Mouse (Mus musculus) heart, embryonic 16.5 days (tissue): Measurements from ENCODE around the gene Rab27a. TPM values are rescaled to one million over a fixed set of nuclear protein-coding genes. Genes with fewer than 3 reads are reported as not detected.

Source experiments
- ATAC-seq: fragments of 200-750 bp; cut with Nextera tagmentation; replicated peaks from 2 replicates; pipeline ENCODE4 v1.8.0; 2017; ENCODE audit warnings: moderate number of reproducible peaks; ENCODE audit not compliant: insufficient read depth, low FRiP score; ENCODE audit errors: extremely low read depth
- H3K27ac ChIP-seq: fragments of 300-500 bp; sonication (generic); 2 replicates; pipeline ENCODE4 v1.5.1; 2014; ENCODE audit warnings: mild to moderate bottlenecking, low read length, control low read depth, moderate library complexity
- H3K27me3 ChIP-seq: fragments of 300-500 bp; sonication (generic); 2 replicates; pipeline ENCODE4 v1.6.1; 2014; ENCODE audit warnings: low read length, mixed read lengths; ENCODE audit not compliant: control insufficient read depth, insufficient read depth
- H3K36me3 ChIP-seq: fragments of 300-500 bp; sonication (generic); 2 replicates; pipeline ENCODE4 v1.6.1; 2014; ENCODE audit not compliant: control insufficient read depth, insufficient read depth
- H3K4me1 ChIP-seq: fragments of 300-500 bp; sonication (generic); 2 replicates; pipeline ENCODE4 v1.6.1; 2014; ENCODE audit warnings: low read length, mixed read lengths; ENCODE audit not compliant: control insufficient read depth, insufficient read depth
- H3K4me2 ChIP-seq: fragments of 300-500 bp; sonication (generic); 2 replicates; pipeline ENCODE4 v1.6.1; 2014; ENCODE audit warnings: low read depth, mild to moderate bottlenecking, control low read depth, low read length
- H3K4me3 ChIP-seq: fragments of 300-500 bp; sonication (generic); 2 replicates; pipeline ENCODE4 v1.5.1; 2014; ENCODE audit warnings: mild to moderate bottlenecking, control low read depth, low read length
- H3K9ac ChIP-seq: fragments of 300-500 bp; sonication (generic); 2 replicates; pipeline ENCODE4 v1.6.1; 2014; ENCODE audit warnings: low read length, control low read depth
- H3K9me3 ChIP-seq: fragments of 300-500 bp; sonication (generic); replicated peaks from 2 replicates; pipeline ENCODE4 v1.6.1; 2016; ENCODE audit warnings: low read length; ENCODE audit not compliant: control insufficient read depth
- WGBS: fragments of 180-500 bp; shearing (Covaris S2); extraction: QIAGEN DNeasy Blood & Tissue Kit; methylation state at CpG from one replicate; pipeline ENCODE4 v1.1.7; 2014; 5-methylcytosine and 5-hydroxymethylcytosine counted together
- polyA plus RNA-seq: library from polyadenylated mRNA; unstranded; fragments of >200 nt; fragmentation: Nextera tagmentation; extraction: Ambion mirVana; gene quantifications from 2 replicates; pipeline ENCODE4 v1.2.1, GENCODE M21; 2015

The Rab27a gene
- polyA plus RNA-seq, 1 experiment from 2014 or later = 11.5 TPM

DNA sequence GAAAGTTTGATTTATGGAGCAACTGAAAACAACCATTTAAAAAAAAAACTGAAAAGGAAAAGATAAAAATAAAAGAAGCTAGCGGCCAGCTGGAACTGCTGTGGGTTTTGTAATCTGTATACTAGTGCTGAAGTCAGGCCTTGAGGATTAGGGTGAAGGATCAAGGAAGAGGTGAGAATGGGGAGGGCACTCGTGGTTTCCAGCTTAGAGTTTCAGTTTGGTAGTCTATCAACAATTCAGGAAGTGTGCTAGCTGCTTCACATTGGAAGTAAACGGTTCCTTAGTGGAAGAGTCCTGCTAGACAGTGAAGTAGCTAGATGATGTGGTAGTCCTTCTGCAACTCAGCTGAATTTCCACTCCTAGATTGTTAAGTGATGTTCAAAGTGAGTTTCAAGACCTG, 36.3 kb upstream of the Rab27a start:
- H3K4me2 ChIP-seq = no peak overlapping the region

GRCm38 (mm10) chr9:73012629-73013028, 32.0 kb upstream of the Rab27a start:
- Histone ChIP-seq H3K27ac (no peak overlapping the region), H3K4me2 (no peak overlapping the region), H3K4me1 (no peaks in the 10 kb centered on the region), H3K9ac (no peak overlapping the region), H3K36me3 (peaks cover 31% of the 10 kb centered on the region), H3K27me3 (no peaks in the 10 kb centered on the region), H3K4me3 (no peak overlapping the region), H3K9me3 (no peaks in the 10 kb centered on the region)
- 88% methylated on average over 4 of the region's 4 CpGs for WGBS
- no peak for ATAC-seq

More for the DNA sequence above, 36.3 kb upstream of the Rab27a start:
- Histone ChIP-seq H3K36me3 (peaks cover 20% of the 10 kb centered on the region; the same call in 1 of the 2 replicates), H3K9ac (no peak overlapping the region), H3K4me3 (no peak overlapping the region), H3K27me3 (no peaks in the 10 kb centered on the region), H3K27ac (no peak overlapping the region), H3K4me1 (no peaks in the 10 kb centered on the region), H3K9me3 (no peaks in the 10 kb centered on the region)
- WGBS = 59% methylated on average over 3 of the region's 3 CpGs
- ATAC-seq = no peak

DNA sequence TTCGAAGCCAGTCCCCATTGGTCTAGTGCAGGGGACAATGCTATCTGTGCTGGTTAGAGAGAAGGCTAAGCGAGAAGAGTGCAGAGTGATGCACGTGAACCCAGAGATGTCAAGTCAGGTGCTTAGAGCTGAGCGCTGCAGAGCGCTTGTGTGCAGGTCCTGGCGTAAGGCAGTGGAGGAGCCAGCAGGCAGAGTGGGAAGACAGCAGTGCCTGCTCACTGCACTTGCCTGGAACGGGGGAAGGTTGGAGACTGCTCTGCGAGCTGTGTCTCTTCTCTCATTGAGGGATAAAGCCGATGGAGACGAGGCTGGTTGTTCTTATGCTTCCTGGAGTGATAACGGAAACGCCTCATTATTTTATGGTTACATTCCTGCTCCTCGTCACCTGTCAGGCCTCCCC, 29.9 kb upstream of the Rab27a start:
- no peaks in the 10 kb centered on the region for H3K9me3 ChIP-seq
- H3K27ac ChIP-seq = no peak overlapping the region
- H3K9ac ChIP-seq = no peak overlapping the region
- no peak for ATAC-seq
- H3K4me1 ChIP-seq = no peaks in the 10 kb centered on the region
- H3K4me2 ChIP-seq = no peak overlapping the region
- no peaks in the 10 kb centered on the region for H3K27me3 ChIP-seq
- H3K4me3 ChIP-seq = no peak overlapping the region
- H3K36me3 ChIP-seq = peaks cover 31% of the 10 kb centered on the region
- 63% methylated on average over 13 of the region's 13 CpGs for WGBS

- H3K4me3 ChIP-seq = no peak overlapping the region
- ATAC-seq = no peak
- H3K4me1 ChIP-seq = no peaks in the 10 kb centered on the region
- no peak overlapping the region for H3K27ac ChIP-seq
- WGBS = 86% methylated on average over 10 of the region's 10 CpGs
- peaks cover 14% of the 10 kb centered on the region for H3K36me3 ChIP-seq
- H3K9me3 ChIP-seq = no peaks in the 10 kb centered on the region
- H3K27me3 ChIP-seq = no peaks in the 10 kb centered on the region
- no peak overlapping the region for H3K4me2 ChIP-seq
- H3K9ac ChIP-seq = no peak overlapping the region
Observed at GRCm38 (mm10) chr9:73019841-73020240, 24.8 kb upstream of the Rab27a start.

- ATAC-seq = no peak
- Histone ChIP-seq H3K4me2 (no peak overlapping the region), H3K4me1 (no peaks in the 10 kb centered on the region), H3K27ac (no peak overlapping the region), H3K27me3 (no peaks in the 10 kb centered on the region), H3K4me3 (no peak overlapping the region), H3K9me3 (no peaks in the 10 kb centered on the region), H3K36me3 (peaks cover 13% of the 10 kb centered on the region), H3K9ac (no peak overlapping the region)
- WGBS = 86% methylated on average over 5 of the region's 5 CpGs
Observed at GRCm38 (mm10) chr9:73020566-73021097, 24.0 kb upstream of the Rab27a start.

DNA sequence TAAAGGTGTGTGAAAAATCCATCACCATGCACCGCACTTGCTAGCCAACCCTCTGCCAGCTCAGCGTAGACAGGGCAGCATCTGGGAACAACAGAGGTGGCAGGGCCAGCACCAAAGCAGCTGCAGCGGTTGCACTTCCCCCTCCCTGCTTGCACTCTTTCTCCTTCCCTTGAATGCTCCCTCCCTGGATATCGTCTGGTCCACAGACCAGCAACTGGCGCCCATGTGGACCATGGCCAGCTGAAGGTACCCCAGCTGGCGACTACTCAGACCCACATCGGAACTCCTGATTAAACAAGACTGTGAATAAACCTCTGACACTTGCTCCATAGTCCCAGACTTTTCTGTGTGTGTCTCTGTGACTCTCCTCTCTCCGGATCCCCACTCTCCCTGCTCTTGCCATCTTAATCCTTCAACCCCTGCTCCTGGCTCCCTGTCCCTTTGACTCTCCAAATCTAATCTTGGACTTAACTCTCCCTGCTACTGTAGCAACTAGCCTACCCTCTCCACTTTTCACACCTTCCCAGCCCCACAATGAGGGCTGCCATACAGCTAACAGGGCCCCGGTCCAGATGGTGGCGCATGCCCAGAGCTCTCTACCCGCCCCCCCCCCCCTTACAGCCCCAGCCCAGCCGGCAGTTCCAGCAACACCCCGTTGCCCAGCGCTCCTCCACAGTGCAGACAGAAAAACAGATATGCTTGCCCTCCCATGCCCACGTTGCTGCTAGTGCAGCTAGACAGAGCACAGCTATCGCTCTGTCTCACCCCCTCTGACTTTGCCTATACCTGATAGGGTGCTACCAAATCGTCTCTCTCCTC, 18.6 kb upstream of the Rab27a start:
- Histone ChIP-seq H3K4me3 (peak overlapping the region; percentile 5; the same call in 1 of the 2 replicates), H3K9ac (peak overlapping the region; percentile 42)
- ATAC-seq = peak; percentile 88

DNA sequence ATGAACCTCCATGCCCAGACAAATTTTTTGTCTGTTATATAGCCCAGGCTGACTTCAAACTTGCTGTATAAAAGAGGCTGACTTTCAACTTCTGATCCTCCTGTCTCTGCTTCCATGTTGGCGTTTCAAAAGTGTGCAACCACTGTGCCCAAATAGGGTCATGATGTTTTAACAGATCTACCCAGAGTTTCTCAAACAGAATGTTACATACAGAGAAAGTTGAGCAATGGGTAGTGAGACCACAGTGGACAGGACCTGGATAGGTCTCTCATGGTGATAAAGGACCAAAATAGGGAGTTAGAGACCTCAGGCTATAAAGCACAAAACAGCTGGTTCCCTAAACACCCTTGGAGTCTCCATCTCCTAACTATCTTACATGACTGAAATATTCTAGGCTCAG, 14.2 kb upstream of the Rab27a start:
- peaks cover 15% of the 10 kb centered on the region for H3K36me3 ChIP-seq
- WGBS = 88% methylated on average over 1 of the region's 1 CpGs
- no peaks in the 10 kb centered on the region for H3K27me3 ChIP-seq
- no peak for ATAC-seq
- no peaks in the 10 kb centered on the region for H3K9me3 ChIP-seq
- H3K27ac ChIP-seq = no peak overlapping the region
- no peak overlapping the region for H3K4me2 ChIP-seq
- H3K4me1 ChIP-seq = no peaks in the 10 kb centered on the region
- H3K9ac ChIP-seq = no peak overlapping the region
- H3K4me3 ChIP-seq = no peak overlapping the region

More for the DNA sequence above, 18.6 kb upstream of the Rab27a start:
- H3K9me3 ChIP-seq = no peaks in the 10 kb centered on the region
- H3K4me2 ChIP-seq = peak overlapping the region; percentile 49
- no peaks in the 10 kb centered on the region for H3K4me1 ChIP-seq
- H3K27ac ChIP-seq = peak overlapping the region; percentile 68
- H3K36me3 ChIP-seq = peaks cover 10% of the 10 kb centered on the region
- 24% methylated on average over 16 of the region's 17 CpGs for WGBS
- H3K27me3 ChIP-seq = no peaks in the 10 kb centered on the region

GRCm38 (mm10) chr9:73031421-73031820, 13.2 kb upstream of the Rab27a start:
- no peak for ATAC-seq
- Histone ChIP-seq H3K27ac (no peak overlapping the region), H3K36me3 (peaks cover 15% of the 10 kb centered on the region), H3K27me3 (no peaks in the 10 kb centered on the region), H3K4me2 (no peak overlapping the region), H3K9ac (no peak overlapping the region), H3K4me3 (no peak overlapping the region), H3K4me1 (no peaks in the 10 kb centered on the region), H3K9me3 (no peaks in the 10 kb centered on the region)
- 56% methylated on average over 4 of the region's 4 CpGs for WGBS

GRCm38 (mm10) chr9:73033406-73033805, 11.2 kb upstream of the Rab27a start:
- no peaks in the 10 kb centered on the region for H3K4me1 ChIP-seq
- H3K9me3 ChIP-seq = no peaks in the 10 kb centered on the region
- H3K4me3 ChIP-seq = no peak overlapping the region
- no peak overlapping the region for H3K4me2 ChIP-seq
- H3K36me3 ChIP-seq = peaks cover 15% of the 10 kb centered on the region
- H3K9ac ChIP-seq = no peak overlapping the region
- H3K27me3 ChIP-seq = no peaks in the 10 kb centered on the region
- 98% methylated on average over 1 of the region's 1 CpGs for WGBS
- ATAC-seq = no peak
- no peak overlapping the region for H3K27ac ChIP-seq
